Mouse (Mus musculus) adrenal gland, postnatal 36 days (tissue): ENCODE measurements around the gene Ppp1r9a. TPM values are rescaled to one million over a fixed set of nuclear protein-coding genes. Genes with fewer than 3 reads are reported as not detected.
"Not testable (repeated sequence)": the region's sequence is repeated elsewhere in the genome, so short reads cannot be mapped to it uniquely, and the experiment has no call there.

Experiments used
- DNase-seq, 2 experiments: peaks; one replicate each; pipeline ENCODE4 v3.0.0; 2021; ENCODE audit warnings: mixed read lengths in 1 of 2
- long read RNA-seq, 2 experiments: library from polyadenylated mRNA; stranded (forward); transcript quantifications; one replicate each; pipeline ENCODE4 v2.0.0; 2021; ENCODE audit warnings: borderline sequencing depth in 2 of 2
- total RNA-seq, 2 experiments: library from RNA; stranded (reverse); gene quantifications; 2 replicates each; pipeline ENCODE4 v1.2.3; 2021

The Ppp1r9a gene
- 10 to 100 TPM; 42.2 to 45.8 TPM for total RNA-seq
- long read RNA-seq, experiment 1, partial matches to known transcripts: 1 of 2 reads
- long read RNA-seq, experiment 1, other reads (novel, unspliced or antisense): 1 of 2 reads
- long read RNA-seq, experiment 2, partial matches to known transcripts: 0 of 2 reads
- long read RNA-seq, experiment 2, other reads (novel, unspliced or antisense): 2 of 2 reads

GRCm38 (mm10) chr6:4902674-4903324 is at the start of gene Ppp1r9a:
TSS of gene Ppp1r9a (plus strand) at chr6:4902917.
- peak; percentile 69 to 78 for DNase-seq

GRCm38 (mm10) chr6:4855236-4855635 is 47.5 kb upstream of the Ppp1r9a start:
- DNase-seq: no peak

DNA sequence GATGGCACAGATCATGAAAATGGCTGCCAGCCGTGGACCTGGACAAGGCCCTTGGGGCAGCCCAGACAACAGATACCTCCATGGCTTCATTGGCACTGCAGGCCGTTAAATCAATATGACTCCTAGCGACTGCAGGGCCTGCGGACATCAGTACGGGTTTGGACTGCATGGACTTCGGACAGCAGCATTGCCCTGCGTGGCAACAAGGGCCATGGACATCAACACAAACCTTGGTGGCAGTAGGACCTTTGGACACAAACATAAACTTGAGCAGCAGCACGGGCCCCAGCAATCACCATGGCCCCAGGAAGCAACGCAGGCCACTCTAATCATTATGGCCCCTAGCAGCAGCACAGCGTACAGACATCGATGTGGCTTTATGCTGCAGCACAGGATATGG is 45.8 kb upstream of the Ppp1r9a start:
- no peak for DNase-seq

DNA sequence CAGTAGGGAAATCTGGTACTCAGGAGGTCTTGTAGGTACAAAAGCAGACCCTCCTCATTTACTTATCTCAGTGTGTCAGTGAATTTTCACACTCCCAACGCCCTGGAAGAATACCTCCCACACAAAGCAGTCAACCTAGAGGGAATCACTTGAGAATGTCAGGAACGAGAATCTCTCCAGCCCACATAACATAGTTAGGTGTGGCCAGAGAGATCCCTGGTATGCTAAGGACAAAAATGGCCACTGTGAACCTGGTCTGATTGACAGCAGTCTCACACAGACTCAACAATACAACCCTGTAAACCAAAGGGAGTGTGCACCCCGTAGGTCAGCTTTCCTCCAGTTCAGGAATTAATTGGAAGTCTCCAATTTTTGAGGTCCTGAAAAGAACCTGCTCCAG is 18.4 kb upstream of the Ppp1r9a start:
- DNase-seq: no peak

DNA sequence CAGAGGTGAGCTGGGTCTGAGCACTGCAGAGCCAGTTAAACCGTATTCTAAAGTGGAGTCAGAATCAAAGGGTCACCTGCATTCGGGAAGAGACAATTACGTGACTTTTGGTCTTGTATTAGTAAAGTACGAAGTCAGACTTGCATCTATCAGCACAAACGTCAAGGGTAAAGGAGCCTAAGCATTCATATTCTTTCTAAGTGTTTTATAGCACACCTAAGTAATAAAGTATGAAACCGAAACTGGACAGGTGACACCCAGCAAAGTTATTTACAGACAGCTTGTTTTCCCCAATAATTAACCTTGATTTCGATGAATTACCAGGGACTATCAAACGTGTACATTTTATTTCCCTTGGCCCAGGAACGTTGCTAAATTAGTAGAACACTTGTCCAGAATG is 13.2 kb upstream of the Ppp1r9a start:
- no peak for DNase-seq

- no peak for DNase-seq
Observed at GRCm38 (mm10) chr6:4892417-4892816, 10.3 kb upstream of the Ppp1r9a start.

GRCm38 (mm10) chr6:4893312-4893711 is 9.4 kb upstream of the Ppp1r9a start:
- not testable (repeated sequence) for DNase-seq

DNA sequence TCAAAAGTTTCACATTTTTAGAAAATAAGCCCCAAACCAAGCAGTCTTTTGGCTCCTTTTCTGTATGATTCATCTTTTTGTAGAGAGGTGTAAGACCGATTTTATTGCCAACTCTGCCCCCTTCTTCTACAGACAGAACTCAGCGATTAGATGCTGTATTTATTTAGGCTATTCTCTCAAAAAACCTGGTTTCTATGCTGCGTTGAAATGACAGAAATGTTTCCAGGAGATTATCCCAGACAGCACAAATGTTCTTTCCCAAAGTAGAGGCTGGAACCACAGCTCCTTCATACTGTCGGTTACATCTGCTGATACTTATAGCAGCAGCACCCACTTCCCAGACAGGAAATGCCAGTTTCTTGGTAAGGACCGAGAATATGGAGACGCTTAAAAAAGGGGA is 2.8 kb upstream of the Ppp1r9a start:
- no peak for DNase-seq

DNA sequence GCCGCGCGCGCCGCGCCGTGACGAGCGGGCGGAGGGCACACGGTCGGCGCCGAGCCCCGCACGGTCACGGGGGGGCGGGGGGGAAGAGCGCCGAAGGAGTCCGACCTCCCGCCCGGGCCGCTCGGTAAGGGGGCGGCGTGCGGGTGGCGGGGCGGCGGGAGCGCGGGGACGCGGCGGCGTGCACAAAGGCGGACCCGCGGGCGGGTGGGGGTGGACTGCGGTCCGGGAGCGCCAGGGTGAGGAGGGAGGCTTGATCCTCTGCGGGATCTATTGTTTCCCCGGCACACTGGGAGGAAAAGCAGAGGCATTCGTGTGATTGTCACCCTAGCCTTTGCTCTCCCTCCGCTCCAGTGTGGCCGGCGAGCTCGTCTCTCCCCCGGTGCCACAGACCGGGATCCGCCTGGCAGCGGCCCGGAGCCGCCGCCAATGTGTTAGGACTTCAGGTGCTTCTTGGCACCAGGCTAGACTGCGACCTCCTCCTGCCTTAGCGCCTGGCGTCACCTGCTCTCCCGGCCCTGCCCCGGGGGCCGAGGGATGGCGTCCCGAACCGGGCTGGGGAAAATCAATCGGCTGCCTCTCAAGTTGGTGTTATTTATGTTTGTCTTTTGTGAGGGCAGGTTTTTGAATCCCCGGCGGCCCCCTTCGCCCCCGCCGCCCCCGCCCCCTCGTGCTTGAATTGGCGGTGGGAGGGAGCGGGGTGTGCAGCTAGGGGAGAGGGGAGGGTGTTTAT is 773 bp downstream of the Ppp1r9a start:
- DNase-seq: peak; percentile 62 to 81

GRCm38 (mm10) chr6:4904055-4904450 is 1.3 kb downstream of the Ppp1r9a start:
- DNase-seq: peak; percentile 26 to 41

DNA sequence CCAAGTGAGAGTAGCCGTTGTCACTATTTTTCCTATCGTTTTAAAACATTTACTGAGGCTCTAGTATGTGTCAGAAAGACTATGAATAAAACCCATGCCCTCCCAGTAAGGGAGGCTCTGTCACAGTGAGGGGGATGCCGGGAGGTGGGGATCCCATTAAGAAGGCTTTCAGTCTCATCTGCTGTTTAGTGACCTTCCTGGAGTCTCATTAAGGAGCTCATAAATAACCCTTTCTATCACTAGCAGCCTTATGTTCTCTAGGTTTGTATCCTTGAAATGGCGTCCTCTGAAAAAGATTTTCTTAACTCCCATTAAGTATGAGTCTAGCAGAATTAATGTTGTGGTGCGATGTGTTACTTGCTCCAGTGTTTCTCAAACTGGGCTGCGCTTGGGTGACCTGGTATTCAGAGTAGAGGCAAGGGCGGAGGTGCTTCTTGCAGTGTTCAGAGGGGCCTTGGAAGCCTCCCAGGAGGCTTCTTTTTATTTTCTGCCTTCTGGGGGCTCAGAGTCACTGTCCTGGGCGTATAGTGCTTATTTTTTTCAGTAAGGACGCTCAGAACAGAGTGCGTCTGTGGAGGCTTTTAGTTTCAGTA is 7.4 kb downstream of the Ppp1r9a start:
- DNase-seq: no peak

DNA sequence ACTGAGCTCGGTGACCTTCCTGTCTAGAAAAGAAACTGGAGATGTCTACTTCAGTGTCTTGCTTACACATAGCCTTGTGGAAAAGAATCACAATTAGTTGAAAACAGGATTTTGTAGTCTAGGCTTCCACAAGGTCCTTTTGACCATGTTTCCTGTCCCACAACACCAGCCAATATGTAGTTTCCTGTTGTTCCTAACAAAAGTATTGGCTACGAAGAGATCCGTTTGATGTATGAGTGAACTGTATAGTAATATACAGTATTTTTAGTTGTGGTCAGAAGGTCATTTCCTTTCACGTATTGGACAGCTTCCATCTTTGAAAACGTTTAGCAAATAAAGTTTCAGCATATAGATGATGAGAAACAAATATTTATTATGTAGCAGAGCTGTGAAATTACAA is 15.8 kb downstream of the Ppp1r9a start:
- DNase-seq: no peak

- DNase-seq: not testable (repeated sequence)
Observed at GRCm38 (mm10) chr6:4923791-4924190, 21.1 kb downstream of the Ppp1r9a start.

DNA sequence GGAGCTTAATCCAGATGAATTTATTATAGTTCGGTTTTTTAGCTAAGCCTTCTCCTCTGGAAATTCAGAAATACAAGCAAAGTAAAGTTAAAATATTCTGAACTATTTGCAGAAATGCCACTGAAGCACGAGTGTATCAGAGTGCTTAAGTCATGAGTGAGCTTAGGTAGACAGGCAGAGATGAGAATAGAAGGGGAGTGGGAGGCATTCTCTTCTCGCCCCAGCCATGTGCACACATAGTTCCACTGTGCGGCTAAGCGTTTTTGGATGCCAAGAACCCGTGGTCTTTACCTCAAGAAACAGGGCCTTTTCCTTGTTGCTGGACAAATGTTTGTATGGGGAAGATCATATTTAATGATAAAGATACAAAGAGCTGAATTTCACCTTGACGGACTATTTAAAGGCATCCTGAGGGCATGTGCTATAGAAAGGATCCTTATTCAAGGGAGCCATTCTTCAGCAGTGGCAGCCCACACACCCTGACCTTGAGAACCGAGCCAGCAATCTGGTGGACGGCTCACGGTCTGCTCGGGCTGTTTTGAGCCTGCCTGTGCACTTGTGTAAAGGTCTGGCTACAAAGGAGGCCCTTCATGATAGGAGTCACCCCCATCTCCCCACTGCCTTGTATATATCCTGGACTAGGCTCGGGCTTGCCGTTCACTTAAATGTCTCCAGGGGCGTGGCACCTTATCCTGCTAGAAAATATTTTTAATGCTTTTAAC is 23.4 kb downstream of the Ppp1r9a start:
- DNase-seq: peak; percentile 55 to 63

GRCm38 (mm10) chr6:4930321-4930720 is 27.6 kb downstream of the Ppp1r9a start:
- no peak for DNase-seq

DNA sequence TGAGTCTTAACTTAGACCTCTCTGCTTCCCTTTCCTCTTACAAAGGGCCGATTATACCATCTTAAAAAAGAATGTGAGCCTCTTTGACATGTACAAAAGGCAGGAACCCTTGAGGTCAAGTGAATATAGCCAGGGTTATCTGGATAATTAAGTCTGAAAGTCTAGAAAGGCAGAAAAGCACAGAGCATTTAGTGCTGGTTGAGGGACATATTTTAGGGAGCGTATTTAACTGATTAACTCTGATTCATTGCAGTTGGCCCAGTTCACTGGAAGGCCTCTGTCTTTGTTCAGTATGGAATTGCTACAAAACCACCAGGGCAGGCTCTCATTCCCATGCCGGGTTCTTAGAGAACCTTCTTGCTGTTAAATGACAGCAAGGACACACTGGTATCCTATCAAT is 36.2 kb downstream of the Ppp1r9a start:
- no peak for DNase-seq

DNA sequence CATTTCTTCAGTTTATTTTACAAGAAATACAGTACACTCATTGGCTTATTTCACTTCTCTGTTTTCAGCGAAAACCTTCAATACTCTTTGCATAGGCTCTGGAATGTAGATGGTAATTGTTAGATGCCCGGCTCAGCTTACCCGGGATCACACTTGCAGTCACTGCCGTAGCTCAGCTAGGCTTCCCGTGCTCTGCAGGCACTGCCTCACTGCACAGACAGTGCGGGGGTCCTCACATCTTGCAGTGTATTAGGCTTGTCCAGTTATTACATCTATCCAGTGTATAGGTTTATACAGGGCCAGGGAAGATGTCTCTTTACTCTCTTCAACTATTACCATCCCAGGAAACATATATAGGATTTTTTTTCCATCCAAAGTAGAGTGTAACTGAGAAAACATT is 37.4 kb downstream of the Ppp1r9a start:
- DNase-seq: no peak

DNA sequence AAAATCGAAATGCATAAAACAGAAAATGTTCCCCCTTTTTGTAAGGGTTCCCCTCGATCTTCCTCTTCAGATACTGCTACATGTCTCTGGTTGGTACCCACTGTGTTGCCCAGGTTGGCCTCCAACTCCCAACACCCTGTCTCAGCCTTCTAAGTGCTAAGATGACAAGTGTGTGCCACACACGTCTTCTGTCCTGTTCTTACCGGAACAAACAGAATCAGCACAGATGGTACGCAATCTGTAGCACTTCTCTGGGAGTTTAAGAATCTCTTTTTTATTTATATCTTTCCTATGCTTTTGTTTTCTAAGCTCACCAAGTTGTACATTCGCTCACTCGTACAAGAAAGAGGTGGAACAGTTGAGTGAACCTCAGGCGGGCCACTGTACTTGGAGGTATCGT is 37.9 kb downstream of the Ppp1r9a start:
- no peak for DNase-seq

GRCm38 (mm10) chr6:4943821-4944220 is 41.1 kb downstream of the Ppp1r9a start:
- DNase-seq: no peak

- peak in 1 of 2 experiments; percentile 13 for DNase-seq
Observed at GRCm38 (mm10) chr6:4948056-4948455, 45.3 kb downstream of the Ppp1r9a start.

- no peak for DNase-seq
Observed at GRCm38 (mm10) chr6:4949701-4950100, 47.0 kb downstream of the Ppp1r9a start.

DNA sequence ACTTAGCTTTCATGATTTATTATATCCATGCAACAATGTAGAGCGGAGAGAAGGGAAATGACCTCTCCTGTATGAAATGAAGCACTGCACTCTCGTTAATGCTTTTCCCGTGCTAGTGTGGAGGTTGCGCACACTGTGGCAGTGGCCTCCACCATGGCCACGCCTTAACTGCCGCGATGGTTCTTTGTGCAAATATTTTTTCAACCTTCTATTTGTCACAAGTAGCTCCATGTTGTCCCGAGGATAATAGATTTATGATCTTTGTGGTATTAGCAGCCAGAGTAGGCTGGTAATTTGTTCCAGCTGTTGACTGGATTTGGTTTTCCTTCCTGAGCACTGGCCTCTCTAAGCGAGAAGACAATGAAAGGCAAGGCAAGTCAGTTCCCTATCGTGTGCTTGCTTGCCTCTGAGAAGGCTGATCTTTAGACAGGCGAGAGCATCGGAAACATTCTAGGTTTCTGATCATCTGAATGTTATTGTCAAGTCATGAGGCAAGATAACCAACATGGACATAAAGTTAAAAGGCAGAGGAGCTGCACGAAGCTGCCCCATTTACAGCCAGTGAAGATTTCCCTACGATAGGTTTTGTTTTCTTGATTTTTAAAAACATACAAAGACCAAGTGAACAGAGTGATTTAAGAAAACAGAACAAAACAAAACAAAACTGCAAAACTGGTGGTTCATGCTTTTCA is 50.5 kb downstream of the Ppp1r9a start:
- DNase-seq: no peak
